Mouse (Mus musculus): Measurements from ENCODE around the gene Ldhd. TPM values are rescaled to one million over a fixed set of nuclear protein-coding genes. Genes with fewer than 3 reads are reported as not detected.

The Ldhd gene
- polyA plus RNA-seq, 1 experiment from 2014 or later: 0.12 TPM

DNA sequence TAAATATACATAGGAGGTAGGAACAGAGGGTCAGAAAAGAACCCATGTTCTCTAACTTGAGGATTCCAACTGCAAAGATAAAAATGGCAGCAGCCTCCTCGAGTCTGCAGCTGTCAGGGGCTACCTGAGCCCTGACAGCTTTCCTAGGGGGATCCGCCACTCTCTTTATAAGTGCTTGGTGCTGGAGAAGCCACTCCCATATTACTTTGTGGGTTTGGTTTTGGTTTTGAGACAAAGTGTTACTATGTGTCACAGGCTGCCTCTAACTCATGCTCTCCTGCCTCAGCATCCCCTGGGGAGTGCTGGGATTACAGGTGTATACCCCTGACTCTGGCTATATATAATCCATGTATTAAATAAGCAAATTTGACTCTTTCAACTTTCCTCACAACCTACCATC lies 56.2 kb downstream of the Ldhd start:
- H3K27ac ChIP-seq: peak overlapping the region; percentile 84
- no peaks in the 10 kb centered on the region for H3K27me3 ChIP-seq (replicated peaks)
- peak overlapping the region; percentile 52 for H3K9ac ChIP-seq
- peaks cover 2% of the 10 kb centered on the region; the same call in 1 of the 2 replicates for H3K36me3 ChIP-seq
- H3K4me3 ChIP-seq: peak overlapping the region; percentile 54
- no peaks in the 10 kb centered on the region for H3K9me3 ChIP-seq (replicated peaks)
- 35% methylated on average over 2 of the region's 2 CpGs for WGBS (ENCODE audit: insufficient replicate concordance)
- ATAC-seq: peak; percentile 57
- H3K4me2 ChIP-seq: peak overlapping the region; percentile 72
- peaks cover 61% of the 10 kb centered on the region for H3K4me1 ChIP-seq

Other genes starting within 250 kb of the Ldhd start
- gene Fa2h, start 236.6 kb downstream of the Ldhd start, polyA plus RNA-seq (2016; fragmentation: Nextera tagmentation; extraction: Ambion mirVana): not detected in 2 replicates
- 2.8 and 3.1 TPM in 2 replicates for gene Wdr59, start 108.3 kb downstream of the Ldhd start, polyA plus RNA-seq (2016; fragmentation: Nextera tagmentation; extraction: Ambion mirVana)
- 17.3 and 18.3 TPM in 2 replicates for gene Znrf1, start 94.3 kb downstream of the Ldhd start, polyA plus RNA-seq (2016; fragmentation: Nextera tagmentation; extraction: Ambion mirVana)
- gene Zfp1, start 13.0 kb upstream of the Ldhd start, polyA plus RNA-seq (2016; fragmentation: Nextera tagmentation; extraction: Ambion mirVana): 7.4 and 8.4 TPM in 2 replicates
- not detected in 2 replicates for gene Ctrb1, start 60.6 kb upstream of the Ldhd start, polyA plus RNA-seq (2016; fragmentation: Nextera tagmentation; extraction: Ambion mirVana)
- 9.5 and 10.3 TPM in 2 replicates for gene Bcar1, start 113.4 kb upstream of the Ldhd start, polyA plus RNA-seq (2016; fragmentation: Nextera tagmentation; extraction: Ambion mirVana)
- 128 and 132 TPM in 2 replicates for gene Cfdp1, start 223.9 kb upstream of the Ldhd start, polyA plus RNA-seq (2016; fragmentation: Nextera tagmentation; extraction: Ambion mirVana)
- 5.6 and 6.0 TPM in 2 replicates for gene Tmem170, start 246.4 kb upstream of the Ldhd start, polyA plus RNA-seq (2016; fragmentation: Nextera tagmentation; extraction: Ambion mirVana)